Mouse (Mus musculus) midbrain, embryonic 12.5 days (tissue): ENCODE data around the gene Zfp62. TPM values are rescaled to one million over a fixed set of nuclear protein-coding genes. Genes with fewer than 3 reads are reported as not detected.

Source experiments
- ATAC-seq: fragments of 200-750 bp; cut with Nextera tagmentation; 2 replicates; pipeline ENCODE4 v1.8.0; 2017; ENCODE audit warnings: low read depth, moderate TSS enrichment, moderate library complexity; ENCODE audit not compliant: low FRiP score
- H3K27ac ChIP-seq: fragments of 300-500 bp; sonication (generic); replicated peaks from 2 replicates; pipeline ENCODE4 v1.5.1; 2016; ENCODE audit warnings: mild to moderate bottlenecking
- H3K27me3 ChIP-seq: fragments of 300-500 bp; sonication (generic); 2 replicates; pipeline ENCODE4 v1.6.1; 2016; ENCODE audit warnings: mild to moderate bottlenecking
- H3K36me3 ChIP-seq: fragments of 300-500 bp; sonication (generic); 2 replicates; pipeline ENCODE4 v1.6.1; 2016
- H3K4me1 ChIP-seq: fragments of 300-500 bp; sonication (generic); 2 replicates; pipeline ENCODE4 v1.6.1; 2016
- H3K4me2 ChIP-seq: fragments of 300-500 bp; sonication (generic); replicated peaks from 2 replicates; pipeline ENCODE4 v1.6.1; 2016; ENCODE audit warnings: mild to moderate bottlenecking, moderate library complexity
- H3K4me3 ChIP-seq: fragments of 300-500 bp; sonication (generic); 2 replicates; pipeline ENCODE4 v1.5.1; 2016; ENCODE audit warnings: mild to moderate bottlenecking
- H3K9ac ChIP-seq: fragments of 300-500 bp; sonication (generic); replicated peaks from 2 replicates; pipeline ENCODE4 v1.6.1; 2016; ENCODE audit warnings: mild to moderate bottlenecking, moderate library complexity
- H3K9me3 ChIP-seq: fragments of 300-500 bp; sonication (generic); 2 replicates; pipeline ENCODE4 v1.6.1; 2016; ENCODE audit warnings: mild to moderate bottlenecking
- WGBS: fragments of 180-500 bp; shearing (Covaris S2); methylation state at CpG from one replicate; pipeline ENCODE4 v1.1.7; 2016; 5-methylcytosine and 5-hydroxymethylcytosine counted together
- polyA plus RNA-seq: library from polyadenylated mRNA; unstranded; fragments of >200 nt; fragmentation: Nextera tagmentation; extraction: Ambion mirVana; gene quantifications from 2 replicates; pipeline ENCODE4 v1.2.1, GENCODE M21; 2016

The Zfp62 gene
- polyA plus RNA-seq, 1 experiment from 2014 or later: 60.8 TPM

- no peak; the same call in 1 of the 2 replicates for ATAC-seq
Measured at GRCm38 (mm10) chr11:49244595-49244930, 41.5 kb downstream of the Zfp62 start.

GRCm38 (mm10) chr11:49245176-49245575, 42.1 kb downstream of the Zfp62 start:
- no peaks in the 10 kb centered on the region for H3K36me3 ChIP-seq
- no peak overlapping the region for H3K9ac ChIP-seq
- H3K9me3 ChIP-seq: no peaks in the 10 kb centered on the region
- WGBS: 14% methylated on average over 7 of the region's 7 CpGs
- peak overlapping the region; percentile 67 for H3K4me2 ChIP-seq
- no peaks in the 10 kb centered on the region for H3K27me3 ChIP-seq
- H3K4me3 ChIP-seq: peak overlapping the region; percentile 56
- no peak for ATAC-seq
- H3K27ac ChIP-seq: no peak overlapping the region
- H3K4me1 ChIP-seq: peaks cover 26% of the 10 kb centered on the region

More at GRCm38 (mm10) chr11:49244595-49244930, 41.5 kb downstream of the Zfp62 start:
- 2% methylated on average over 4 of the region's 4 CpGs for WGBS
- Histone ChIP-seq H3K9me3 (no peaks in the 10 kb centered on the region), H3K4me1 (peaks cover 24% of the 10 kb centered on the region), H3K4me3 (peak overlapping the region; percentile 56), H3K27me3 (no peaks in the 10 kb centered on the region), H3K4me2 (peak overlapping the region; percentile 67), H3K36me3 (no peaks in the 10 kb centered on the region), H3K9ac (peak overlapping the region; percentile 65; the same call in 1 of the 2 replicates), H3K27ac (peak overlapping the region; percentile 91)

GRCm38 (mm10) chr11:49245634-49246415, 42.7 kb downstream of the Zfp62 start:
- H3K4me2 ChIP-seq: peak overlapping the region; percentile 67
- WGBS: 23% methylated on average over 12 of the region's 12 CpGs
- H3K4me3 ChIP-seq: peak overlapping the region; percentile 56; the same call in 1 of the 2 replicates
- no peaks in the 10 kb centered on the region for H3K27me3 ChIP-seq
- H3K27ac ChIP-seq: no peak overlapping the region
- no peaks in the 10 kb centered on the region for H3K36me3 ChIP-seq
- H3K9me3 ChIP-seq: no peaks in the 10 kb centered on the region
- H3K4me1 ChIP-seq: peaks cover 32% of the 10 kb centered on the region
- no peak for ATAC-seq
- no peak overlapping the region for H3K9ac ChIP-seq

GRCm38 (mm10) chr11:49246523-49246922, 43.4 kb downstream of the Zfp62 start:
- 86% methylated on average over 4 of the region's 4 CpGs for WGBS
- Histone ChIP-seq H3K4me2 (no peak overlapping the region), H3K27ac (no peak overlapping the region), H3K27me3 (no peaks in the 10 kb centered on the region), H3K9me3 (no peaks in the 10 kb centered on the region), H3K36me3 (no peaks in the 10 kb centered on the region), H3K4me3 (no peak overlapping the region), H3K4me1 (peaks cover 39% of the 10 kb centered on the region), H3K9ac (0 out of 2 replicates have a peak overlapping the region, but pooled peaks have one; percentile 29)
- ATAC-seq: no peak

DNA sequence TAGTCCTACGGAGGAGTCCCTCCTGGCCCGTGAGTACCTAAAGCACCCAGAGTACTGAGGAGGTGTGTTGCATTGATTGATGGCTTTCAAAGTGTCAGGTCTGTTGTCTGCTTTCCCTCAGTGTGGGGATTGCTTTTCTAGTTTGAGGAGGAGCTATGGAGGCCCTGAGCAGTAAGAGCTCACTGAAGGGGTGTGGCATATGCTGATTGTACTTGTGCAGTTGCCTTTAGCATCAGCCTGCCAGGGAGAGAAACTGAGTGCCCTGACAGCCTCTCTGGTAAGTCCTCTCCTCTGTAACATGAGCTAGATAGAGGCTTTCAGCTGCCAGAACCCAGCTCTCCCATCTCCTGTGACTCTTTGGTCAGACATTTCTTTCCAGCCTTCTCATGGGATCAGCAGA, 44.2 kb downstream of the Zfp62 start:
- Histone ChIP-seq H3K4me3 (no peak overlapping the region), H3K4me1 (peaks cover 42% of the 10 kb centered on the region), H3K4me2 (no peak overlapping the region), H3K27ac (no peak overlapping the region), H3K9me3 (no peaks in the 10 kb centered on the region), H3K9ac (peak overlapping the region; percentile 29; the same call in 1 of the 2 replicates), H3K27me3 (no peaks in the 10 kb centered on the region), H3K36me3 (no peaks in the 10 kb centered on the region)
- no peak for ATAC-seq
- 81% methylated on average over 2 of the region's 2 CpGs for WGBS

DNA sequence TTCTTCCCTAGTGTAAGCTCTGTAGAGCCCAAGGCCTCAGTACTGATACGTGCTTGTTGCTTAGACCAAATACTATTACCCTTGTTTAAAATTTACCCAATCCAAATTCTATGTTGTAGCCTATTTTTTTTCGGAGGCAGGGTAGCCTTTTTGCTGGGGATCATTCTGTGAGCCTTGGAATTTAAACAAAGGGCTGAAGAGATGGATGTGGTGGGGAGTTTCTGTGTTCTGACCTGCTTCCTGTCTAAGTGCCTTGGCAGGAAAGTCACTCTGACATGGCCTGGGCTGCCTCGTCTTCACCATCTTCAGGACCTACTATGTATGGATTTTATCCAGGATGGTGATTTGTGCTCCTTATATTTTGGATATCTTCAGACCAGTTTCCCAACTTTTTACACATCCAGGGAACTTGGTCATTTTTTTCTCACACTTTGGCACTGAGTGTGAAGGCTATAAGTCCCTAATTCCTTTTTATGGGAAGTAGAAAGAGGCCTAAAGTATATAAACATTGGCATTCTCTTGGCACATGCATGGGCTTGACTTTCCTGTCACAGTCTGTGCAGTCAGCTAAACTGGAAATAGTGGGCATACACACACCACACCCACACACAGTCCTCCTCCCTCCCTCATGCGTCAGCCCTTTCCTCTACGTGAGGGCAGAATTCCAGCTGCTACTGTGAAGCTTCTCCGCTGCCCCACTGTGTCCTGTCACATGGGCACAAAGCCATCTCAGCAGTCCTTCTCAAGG, 45.3 kb downstream of the Zfp62 start:
- WGBS: 61% methylated on average over 6 of the region's 6 CpGs
- Histone ChIP-seq H3K4me2 (no peak overlapping the region), H3K27me3 (no peaks in the 10 kb centered on the region), H3K27ac (no peak overlapping the region), H3K9me3 (no peaks in the 10 kb centered on the region), H3K4me1 (peaks cover 37% of the 10 kb centered on the region), H3K36me3 (peaks cover 6% of the 10 kb centered on the region; the same call in 1 of the 2 replicates), H3K9ac (no peak overlapping the region), H3K4me3 (no peak overlapping the region)
- no peak for ATAC-seq

DNA sequence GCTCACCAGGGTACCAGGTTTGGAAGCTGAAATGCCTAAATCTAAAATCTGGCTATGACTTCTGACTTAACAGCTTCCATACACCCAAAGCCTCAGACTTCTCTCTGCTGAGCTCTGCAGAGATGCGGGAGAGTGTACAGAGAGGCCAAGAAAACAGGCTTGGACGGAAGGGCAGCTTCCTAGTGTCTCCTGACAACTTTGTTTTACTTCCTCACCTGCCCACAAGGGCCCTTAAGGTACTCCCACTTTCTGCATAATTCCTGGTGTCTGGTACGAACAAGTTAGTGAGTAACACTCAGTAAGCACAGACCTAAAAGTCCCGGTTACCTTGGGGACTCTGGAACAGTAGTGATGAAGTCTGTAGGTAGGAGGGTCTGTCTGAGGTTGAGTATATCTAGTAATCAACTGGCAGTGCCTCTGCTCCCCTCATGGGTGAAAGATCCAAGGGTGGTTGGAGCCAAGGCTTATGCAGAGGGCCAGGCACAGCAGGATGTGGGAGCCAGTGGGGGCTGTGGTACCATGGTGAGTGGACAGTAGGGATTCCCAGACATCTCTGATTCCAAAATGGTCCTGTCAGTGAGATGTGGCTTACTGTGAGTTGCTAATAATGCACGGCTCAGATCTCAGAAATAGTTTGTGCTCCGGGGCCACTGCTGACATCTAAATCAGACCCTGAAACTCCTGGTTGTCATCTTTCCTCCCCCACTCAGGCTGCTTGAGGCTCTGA, 46.0 kb downstream of the Zfp62 start:
- WGBS: 62% methylated on average over 6 of the region's 6 CpGs
- no peak overlapping the region for H3K4me3 ChIP-seq
- H3K27me3 ChIP-seq: no peaks in the 10 kb centered on the region
- no peaks in the 10 kb centered on the region for H3K9me3 ChIP-seq
- H3K36me3 ChIP-seq: peaks cover 9% of the 10 kb centered on the region
- no peak overlapping the region for H3K27ac ChIP-seq
- H3K4me2 ChIP-seq: no peak overlapping the region
- H3K4me1 ChIP-seq: peaks cover 37% of the 10 kb centered on the region
- ATAC-seq: no peak
- no peak overlapping the region for H3K9ac ChIP-seq

DNA sequence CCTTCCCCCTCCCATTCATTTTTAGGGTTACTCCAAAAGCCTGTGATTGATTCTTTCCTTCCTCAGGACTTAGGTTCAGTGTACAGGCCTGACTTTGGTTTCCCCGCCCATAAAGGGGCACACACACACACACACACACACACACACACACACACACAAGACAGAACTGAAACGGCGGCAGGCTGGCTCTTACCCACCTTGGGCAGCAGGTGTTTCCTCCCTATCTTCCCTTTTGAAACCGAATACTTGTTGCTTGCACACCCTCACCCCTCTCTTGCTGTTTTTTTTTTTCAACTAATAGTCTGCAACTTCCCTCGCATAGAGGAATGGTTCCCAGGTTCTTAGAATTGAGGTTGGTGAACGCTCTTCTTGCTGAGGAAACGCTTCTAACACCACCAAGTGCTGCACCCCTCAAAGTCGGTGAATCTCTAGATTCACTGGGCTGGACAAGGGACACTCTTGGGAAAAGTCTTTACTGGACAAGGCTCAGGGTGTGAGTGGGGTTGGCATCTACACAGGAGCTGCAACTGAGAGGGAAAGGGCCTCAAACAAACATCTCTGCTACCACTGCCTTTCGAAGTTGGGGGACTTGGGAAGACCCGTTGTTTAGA, 46.8 kb downstream of the Zfp62 start:
- Histone ChIP-seq H3K36me3 (peaks cover 15% of the 10 kb centered on the region), H3K27me3 (no peaks in the 10 kb centered on the region), H3K9ac (peak overlapping the region; percentile 89), H3K9me3 (no peaks in the 10 kb centered on the region), H3K4me1 (peaks cover 32% of the 10 kb centered on the region), H3K4me3 (peak overlapping the region; percentile 67), H3K4me2 (peak overlapping the region; percentile 84), H3K27ac (peak overlapping the region; percentile 71)
- WGBS: 31% methylated on average over 10 of the region's 10 CpGs
- peak; percentile 38 for ATAC-seq

- H3K4me1 ChIP-seq: peaks cover 24% of the 10 kb centered on the region
- no peaks in the 10 kb centered on the region for H3K27me3 ChIP-seq
- peak overlapping the region; percentile 89 for H3K9ac ChIP-seq
- H3K36me3 ChIP-seq: peaks cover 15% of the 10 kb centered on the region
- H3K4me2 ChIP-seq: peak overlapping the region; percentile 84
- 3% methylated on average over 45 of the region's 45 CpGs for WGBS
- no peaks in the 10 kb centered on the region for H3K9me3 ChIP-seq
- peak; percentile 94 for ATAC-seq
- H3K27ac ChIP-seq: peak overlapping the region; percentile 71
- peak overlapping the region; percentile 67 for H3K4me3 ChIP-seq
Measured at GRCm38 (mm10) chr11:49250422-49251379, 47.6 kb downstream of the Zfp62 start.

DNA sequence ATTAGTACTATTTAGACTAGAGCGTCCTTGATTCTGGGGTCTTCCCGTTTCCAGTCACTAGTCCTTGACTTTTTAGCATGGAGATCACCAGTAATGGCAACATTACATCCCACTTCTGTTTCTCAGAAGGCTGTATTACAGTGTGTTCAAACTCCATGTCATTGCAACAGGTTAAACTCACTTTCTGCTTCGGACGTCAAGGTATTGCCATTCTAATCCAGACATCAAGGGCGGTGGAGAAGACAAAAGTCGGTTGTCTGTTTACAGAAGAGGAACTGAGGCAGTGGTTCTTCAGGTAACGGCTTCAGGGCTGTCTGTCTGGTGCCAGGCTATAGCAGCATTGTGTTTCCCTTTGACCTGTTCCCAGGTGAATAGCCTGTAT, 48.3 kb downstream of the Zfp62 start:
- Histone ChIP-seq H3K4me1 (peaks cover 21% of the 10 kb centered on the region), H3K27me3 (no peaks in the 10 kb centered on the region), H3K27ac (no peak overlapping the region), H3K36me3 (peaks cover 15% of the 10 kb centered on the region), H3K4me3 (peak overlapping the region; percentile 67; the same call in 1 of the 2 replicates), H3K9ac (peak overlapping the region; percentile 89; the same call in 1 of the 2 replicates), H3K4me2 (peak overlapping the region; percentile 84), H3K9me3 (no peaks in the 10 kb centered on the region)
- 79% methylated on average over 7 of the region's 7 CpGs for WGBS
- ATAC-seq: no peak

DNA sequence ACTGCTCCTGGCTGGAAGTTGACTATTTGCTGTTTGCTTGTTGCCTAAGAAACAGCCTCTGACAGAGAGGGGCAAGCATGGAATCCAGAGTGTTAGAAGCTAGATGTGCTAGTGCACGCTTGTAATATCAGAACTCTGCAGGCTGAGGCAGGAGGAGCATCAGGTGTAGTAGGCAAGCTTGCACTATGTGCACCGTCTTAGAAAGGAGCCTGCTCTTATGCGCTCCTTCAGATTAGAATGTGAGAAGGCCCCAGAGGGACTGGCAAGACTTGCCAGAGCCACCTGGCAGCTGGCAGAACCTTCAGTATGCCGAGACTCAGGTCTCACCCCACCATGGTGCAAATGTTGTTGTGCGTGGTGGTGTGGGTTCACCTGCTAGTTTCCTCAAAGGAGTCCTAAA, 49.0 kb downstream of the Zfp62 start:
- Histone ChIP-seq H3K9me3 (no peaks in the 10 kb centered on the region), H3K4me2 (no peak overlapping the region), H3K4me3 (no peak overlapping the region), H3K27ac (no peak overlapping the region), H3K4me1 (peaks cover 21% of the 10 kb centered on the region), H3K9ac (no peak overlapping the region), H3K27me3 (no peaks in the 10 kb centered on the region), H3K36me3 (peaks cover 15% of the 10 kb centered on the region)
- 94% methylated on average over 5 of the region's 5 CpGs for WGBS
- no peak for ATAC-seq
